Mouse (Mus musculus) left cerebral cortex, adult 8-10 months (tissue): Measurements from ENCODE around the gene Cacna1g. TPM values are rescaled to one million over a fixed set of nuclear protein-coding genes. Genes with fewer than 3 reads are reported as not detected.

ENCODE experiments used
- DNase-seq, 2 experiments: peaks; one replicate each; pipeline ENCODE4 v3.0.0; 2022; ENCODE audit warnings: low spot score in 2 of 2
- total RNA-seq, 4 experiments: library from RNA; stranded (reverse); gene quantifications; 2 replicates each; pipeline ENCODE4 v1.2.4; 2022

Cacna1g gene
- total RNA-seq, 4 experiments from 2014 or later: 58.2 to 71.7 (median 64.6) TPM

- no peak for DNase-seq
These were observed 8.0 kb upstream of the Cacna1g start for GRCm38 (mm10) chr11:94481963-94482362.

GRCm38 (mm10) chr11:94480382-94480781 lies 6.4 kb upstream of the Cacna1g start:
- no peak for DNase-seq

- DNase-seq: no peak
These were observed 3.7 kb upstream of the Cacna1g start for GRCm38 (mm10) chr11:94477651-94478050.

GRCm38 (mm10) chr11:94475722-94476121 lies 1.7 kb upstream of the Cacna1g start:
- no peak for DNase-seq

GRCm38 (mm10) chr11:94474544-94474910 lies 529 bp upstream of the Cacna1g start:
- DNase-seq: no peak

GRCm38 (mm10) chr11:94472916-94473706 lies 887 bp downstream of the Cacna1g start:
- DNase-seq: no peak

GRCm38 (mm10) chr11:94472585-94472915 lies 1.4 kb downstream of the Cacna1g start:
- DNase-seq: no peak

- no peak for DNase-seq
These were observed 2.0 kb downstream of the Cacna1g start for GRCm38 (mm10) chr11:94471740-94472584.

- DNase-seq: no peak
These were observed 3.6 kb downstream of the Cacna1g start for GRCm38 (mm10) chr11:94470391-94470790.

- no peak for DNase-seq
These were observed 4.6 kb downstream of the Cacna1g start for GRCm38 (mm10) chr11:94469136-94470064.

GRCm38 (mm10) chr11:94468582-94469064 lies 5.4 kb downstream of the Cacna1g start:
- peak in 1 of 2 experiments; percentile 77 for DNase-seq

GRCm38 (mm10) chr11:94466333-94466855 lies 7.6 kb downstream of the Cacna1g start:
- DNase-seq: no peak

- DNase-seq: no peak
These were observed 9.8 kb downstream of the Cacna1g start for GRCm38 (mm10) chr11:94464170-94464569.

- DNase-seq: no peak
These were observed 12.1 kb downstream of the Cacna1g start for GRCm38 (mm10) chr11:94461856-94462255.

- DNase-seq: no peak
These were observed 17.0 kb downstream of the Cacna1g start for GRCm38 (mm10) chr11:94457001-94457400.

- no peak for DNase-seq
These were observed 17.7 kb downstream of the Cacna1g start for GRCm38 (mm10) chr11:94456347-94456746.

- DNase-seq: peak in 1 of 2 experiments; percentile 71
These were observed 18.7 kb downstream of the Cacna1g start for GRCm38 (mm10) chr11:94455161-94455820.

- DNase-seq: peak in 1 of 2 experiments; percentile 77
These were observed 19.2 kb downstream of the Cacna1g start for GRCm38 (mm10) chr11:94454756-94455155.

- DNase-seq: no peak
These were observed 22.8 kb downstream of the Cacna1g start for GRCm38 (mm10) chr11:94451091-94451773.

- DNase-seq: no peak
These were observed 24.1 kb downstream of the Cacna1g start for GRCm38 (mm10) chr11:94449886-94450285.
